Mouse (Mus musculus): ENCODE data around the gene Pabpc1l.

GRCm38 (mm10) chr2:164041523-164041922 is 16.3 kb downstream of the Pabpc1l start:
- TF ChIP-seq CTCF (IDR thresholded peaks at IDR 0.05; ENCODE audit: low read depth, low read length) (no peak), POLR2A (IDR thresholded peaks at IDR 0.05; ENCODE audit: extremely low read depth, insufficient read depth, low read length) (no peak)
